Mouse (Mus musculus): ENCODE results near the gene Prm2.

GRCm38 (mm10) chr16:10786288-10786687 lies 9.6 kb downstream of the Prm2 start:
- TF ChIP-seq MYOG (IDR thresholded peaks at IDR 0.05; ENCODE audit: control insufficient read depth in 1 of 3, insufficient read depth in 1 of 3, insufficient read length in 2 of 3, low read depth in 2 of 3) (no peak), POLR2AphosphoS2 (IDR thresholded peaks at IDR 0.05; ENCODE audit: insufficient read length, low read depth) (no peak)
